ENCODE assay signal across 16 mouse cellular contexts in genomic region chr15:93484261-93484710, GRCm38 (mm10).
DNase-seq lines count a peak whose midpoint lies in the region; ATAC-seq and TF ChIP-seq lines count a peak whose summit lies in the region.
"Had no signal": no experiment of that assay in that cellular context is flagged by ENCODE, and none has a peak within 500 bp of the region (broad histone marks: within the 10 kb centered on the region; RNA-seq: fewer than 3 reads in every experiment).

No protein-coding gene starts in this region.

- 83% methylated on average over 7 of the region's 7 CpGs for WGBS in hindbrain, postnatal 0 days
- WGBS in hindbrain, embryonic 11.5 days, result 88% methylated on average over 7 of the region's 7 CpGs
- 86% methylated on average over 7 of the region's 7 CpGs for WGBS in limb, embryonic 10.5 days

- H3K27me3 ChIP-seq in hindbrain, postnatal 0 days (ENCODE audit: insufficient read depth, low read length), result no peaks in the 10 kb centered on the region
- no peaks in the 10 kb centered on the region for H3K27me3 ChIP-seq in hindbrain, embryonic 11.5 days (ENCODE audit: control insufficient read depth, insufficient read depth, low read length)
- no peaks in the 10 kb centered on the region for H3K27me3 ChIP-seq in limb, embryonic 10.5 days (ENCODE audit: low read depth, poor library complexity, severe bottlenecking)
- H3K27me3 ChIP-seq: embryonic facial prominence, embryonic 12.5 days; heart, embryonic 13.5 days; hindbrain, embryonic 13.5 days had no signal

- no peak overlapping the region for H3K4me3 ChIP-seq in hindbrain, postnatal 0 days (ENCODE audit: low read length)
- H3K4me3 ChIP-seq in hindbrain, embryonic 11.5 days (ENCODE audit: low read depth, low read length), result no peak overlapping the region
- no peak overlapping the region for H3K4me3 ChIP-seq in cortical plate, adult 2 months (ENCODE audit: insufficient read depth, low read length)
- no peak overlapping the region for H3K4me3 ChIP-seq in limb, embryonic 10.5 days
- H3K4me3 ChIP-seq: embryonic facial prominence, embryonic 12.5 days; forebrain, embryonic 10.5 days; heart, embryonic 13.5 days; hindbrain, embryonic 13.5 days had no signal

- H3K27ac ChIP-seq in hindbrain, postnatal 0 days, result no peak overlapping the region
- no peak overlapping the region for H3K27ac ChIP-seq in hindbrain, embryonic 11.5 days (ENCODE audit: low read depth, low read length)
- 0 out of 2 replicates have a peak overlapping the region, but pooled peaks have one; percentile 29 for H3K27ac ChIP-seq in cortical plate, adult 2 months (ENCODE audit: insufficient read depth, low read length)
- H3K27ac ChIP-seq in limb, embryonic 10.5 days, result no peak overlapping the region
- H3K27ac ChIP-seq: embryonic facial prominence, embryonic 12.5 days; forebrain, embryonic 10.5 days; heart, embryonic 13.5 days; hindbrain, embryonic 13.5 days; macrophage had no signal

- no peaks in the 10 kb centered on the region for H3K36me3 ChIP-seq in hindbrain, postnatal 0 days (ENCODE audit: insufficient read depth, low read length)
- H3K36me3 ChIP-seq in hindbrain, embryonic 11.5 days (ENCODE audit: control insufficient read depth, insufficient read depth, low read length), result no peaks in the 10 kb centered on the region
- peaks cover 16% of the 10 kb centered on the region for H3K36me3 ChIP-seq in limb, embryonic 10.5 days
- H3K36me3 ChIP-seq: hindbrain, embryonic 13.5 days had no signal

- DNase-seq in hindbrain, postnatal 0 days (ENCODE audit: low spot score), result no peak
- no peak for DNase-seq in hindbrain, embryonic 11.5 days (ENCODE audit: low spot score)
- peak; percentile 66 for DNase-seq in lung, postnatal 25 days (ENCODE audit: low spot score)
- no peak for DNase-seq in ovary, postnatal 10 days (ENCODE audit: low spot score)
- DNase-seq in gastrocnemius, postnatal 10 days, result no peak
- no peak for DNase-seq in limb, embryonic 10.5 days (ENCODE audit: low spot score)
- DNase-seq: adrenal gland, postnatal 36 days; cerebellum, adult 11 months; right cerebral cortex, postnatal 14 days had no signal

- H3K9me3 ChIP-seq in hindbrain, postnatal 0 days (ENCODE audit: low read length), result no peaks in the 10 kb centered on the region
- H3K9me3 ChIP-seq in hindbrain, embryonic 11.5 days (ENCODE audit: control insufficient read depth, low read length), result no peaks in the 10 kb centered on the region
- H3K9me3 ChIP-seq in limb, embryonic 10.5 days (replicated peaks), result no peaks in the 10 kb centered on the region
- H3K9me3 ChIP-seq: embryonic facial prominence, embryonic 12.5 days; forebrain, embryonic 10.5 days; hindbrain, embryonic 13.5 days had no signal

- peak; percentile 50 for TF ChIP-seq CTCF in hindbrain, postnatal 0 days (IDR thresholded peaks at IDR 0.05; ENCODE audit: low read depth)
- TF ChIP-seq CTCF in cortical plate, adult 2 months (IDR thresholded peaks at IDR 0.05; ENCODE audit: extremely low read depth, insufficient read depth, low read length), result no peak

- ATAC-seq in hindbrain, postnatal 0 days, result no peak
- no peak for ATAC-seq in hindbrain, embryonic 11.5 days (ENCODE audit: low FRiP score)
- ATAC-seq in CD4-positive, CD25-positive, alpha-beta regulatory T cell, adult 4 months, result peak; percentile 37

- no peak overlapping the region for H3K4me2 ChIP-seq in hindbrain, postnatal 0 days (ENCODE audit: low read depth, low read length)
- no peak overlapping the region for H3K4me2 ChIP-seq in hindbrain, embryonic 11.5 days (replicated peaks; ENCODE audit: low read depth, low read length)
- H3K4me2 ChIP-seq: embryonic facial prominence, embryonic 12.5 days; heart, embryonic 13.5 days; hindbrain, embryonic 13.5 days had no signal

- no peak overlapping the region for H3K9ac ChIP-seq in hindbrain, postnatal 0 days (replicated peaks; ENCODE audit: low read length)
- no peak overlapping the region for H3K9ac ChIP-seq in hindbrain, embryonic 11.5 days (ENCODE audit: low read depth, low read length)
- H3K9ac ChIP-seq: embryonic facial prominence, embryonic 12.5 days; heart, embryonic 13.5 days; hindbrain, embryonic 13.5 days had no signal

- TF ChIP-seq POLR2A in cortical plate, adult 2 months (IDR thresholded peaks at IDR 0.05; ENCODE audit: extremely low read depth, insufficient read depth, low read length), result no peak

- no peaks in the 10 kb centered on the region for H3K4me1 ChIP-seq in hindbrain, postnatal 0 days (ENCODE audit: insufficient read depth, low read length)
- no peaks in the 10 kb centered on the region for H3K4me1 ChIP-seq in hindbrain, embryonic 11.5 days (replicated peaks; ENCODE audit: control insufficient read depth, insufficient read depth, low read length)
- peaks cover 3% of the 10 kb centered on the region for H3K4me1 ChIP-seq in cortical plate, adult 2 months (ENCODE audit: control insufficient read depth, insufficient read depth, low read length)
- H3K4me1 ChIP-seq in limb, embryonic 10.5 days, result peaks cover 15% of the 10 kb centered on the region; the same call in 1 of the 2 replicates
- H3K4me1 ChIP-seq: hindbrain, embryonic 13.5 days had no signal
